Mouse (Mus musculus): ENCODE data around the gene Zfp326. TPM values are rescaled to one million over a fixed set of nuclear protein-coding genes. Genes with fewer than 3 reads are reported as not detected.
A peak's percentile ranks its signal among the peaks of the same experiment; 100 is the strongest.

Gene Zfp326
- total and polyA plus RNA-seq, 3 experiments: 11.6 to 38.9 (median 34.0) TPM

- ATAC-seq (ENCODE audit: extremely low read depth, insufficient number of reproducible peaks, low FRiP score, poor library complexity, severe bottlenecking) (no peak), DNase-seq (ENCODE audit: low spot score) (no peak)
- H3K4me3 ChIP-seq (ENCODE audit: low read depth, low read length): no peak overlapping the region
- no peaks in the 10 kb centered on the region for H3K9me3 ChIP-seq (replicated peaks)
- no peaks in the 10 kb centered on the region for H3K4me1 ChIP-seq (ENCODE audit: insufficient read depth, low read depth, low read length)
- TF ChIP-seq CTCF (IDR thresholded peaks at IDR 0.05; ENCODE audit: low read depth, low read length): peak; percentile 80
- no peak for TF ChIP-seq POLR2AphosphoS5 (IDR thresholded peaks at IDR 0.05; ENCODE audit: insufficient replicate concordance, low read depth, low read length)
- peaks cover 56% of the 10 kb centered on the region for H3K36me3 ChIP-seq (replicated peaks)
- no peaks in the 10 kb centered on the region for H3K27me3 ChIP-seq (ENCODE audit: insufficient read depth, low read length)
These were observed 41.9 kb downstream of the Zfp326 start for GRCm38 (mm10) chr5:105918289-105918688.

DNA sequence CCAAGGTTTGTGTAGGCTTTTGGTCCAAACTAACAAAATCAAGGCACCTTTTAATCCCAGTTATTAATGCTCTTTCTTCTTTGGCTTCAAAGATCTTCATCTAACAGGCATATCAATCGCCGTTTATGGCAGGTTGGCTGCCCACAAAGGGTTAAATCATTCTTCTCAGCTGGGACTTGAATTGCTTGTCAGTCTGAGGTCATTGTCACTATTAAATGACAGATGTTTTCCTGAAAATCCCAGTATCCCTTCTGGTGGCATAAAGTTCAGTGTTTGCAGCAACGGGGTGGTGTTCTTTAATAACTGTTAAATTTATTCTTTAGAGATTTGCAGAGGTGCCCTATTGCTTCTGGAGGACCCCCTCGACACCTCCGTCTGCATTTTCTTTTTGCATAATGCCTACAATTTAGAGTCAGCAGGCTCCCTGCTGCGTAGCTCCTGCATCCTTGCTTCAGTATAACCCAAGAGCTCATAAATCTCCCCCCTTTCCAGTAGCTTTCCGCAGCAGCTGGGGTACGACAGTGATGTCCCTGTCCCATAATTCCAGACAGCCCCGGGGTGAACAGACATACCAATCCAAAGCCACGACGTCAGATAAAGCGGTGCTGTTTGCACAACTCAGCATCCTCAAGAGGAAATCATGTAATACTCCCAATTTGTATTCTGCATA, 46.6 kb downstream of the Zfp326 start:
- TF ChIP-seq CTCF (IDR thresholded peaks at IDR 0.05; ENCODE audit: low read depth, low read length) (no peak), GATA1 (IDR thresholded peaks at IDR 0.05; ENCODE audit: borderline replicate concordance, low read length) (no peak), TAL1 (conservative IDR thresholded peaks at IDR 0.05; ENCODE audit: low read depth, low read length) (no peak), GATA2 (IDR thresholded peaks at IDR 0.05; ENCODE audit: borderline replicate concordance, low read depth, low read length) (no peak), POLR2AphosphoS5 (IDR thresholded peaks at IDR 0.05; ENCODE audit: insufficient replicate concordance, low read depth, low read length) (no peak)
- Histone ChIP-seq H3K4me3 (ENCODE audit: low read depth, low read length) (no peak overlapping the region), H3K9me3 (replicated peaks) (no peaks in the 10 kb centered on the region)

DNA sequence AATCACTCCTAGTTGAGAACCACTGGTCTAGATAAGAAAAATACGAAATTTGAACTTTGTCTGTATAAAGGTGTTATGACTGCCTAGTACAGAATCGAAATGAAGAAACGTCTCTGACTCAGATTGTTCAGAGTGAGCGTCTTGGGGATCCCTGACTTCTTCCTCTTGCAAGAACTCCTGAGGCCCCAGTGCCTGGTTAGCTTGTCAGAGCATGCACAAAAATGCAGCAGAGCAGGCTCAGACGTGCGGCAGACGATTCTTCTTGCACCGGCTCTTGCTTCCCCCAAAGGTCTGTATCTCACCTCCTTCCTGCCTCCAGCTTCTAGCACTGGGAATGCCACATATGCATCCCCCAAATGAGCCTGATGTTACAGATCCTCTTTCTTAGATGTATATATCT, 48.0 kb downstream of the Zfp326 start:
- DNase-seq (ENCODE audit: low spot score): no peak
- Histone ChIP-seq H3K4me3 (ENCODE audit: low read depth, low read length) (no peak overlapping the region), H3K4me1 (ENCODE audit: insufficient read depth, low read depth, low read length) (no peaks in the 10 kb centered on the region), H3K36me3 (replicated peaks) (peaks cover 29% of the 10 kb centered on the region), H3K27me3 (ENCODE audit: insufficient read depth, low read length) (no peaks in the 10 kb centered on the region), H3K9me3 (replicated peaks) (no peaks in the 10 kb centered on the region)
- ATAC-seq (ENCODE audit: extremely low read depth, insufficient number of reproducible peaks, low FRiP score, poor library complexity, severe bottlenecking): no peak
- TF ChIP-seq GATA1 (IDR thresholded peaks at IDR 0.05; ENCODE audit: borderline replicate concordance, low read length): no peak
- TF ChIP-seq GATA2 (IDR thresholded peaks at IDR 0.05; ENCODE audit: borderline replicate concordance, low read depth, low read length): no peak
- no peak for TF ChIP-seq CTCF (IDR thresholded peaks at IDR 0.05; ENCODE audit: low read depth, low read length)
- TF ChIP-seq POLR2AphosphoS5 (IDR thresholded peaks at IDR 0.05; ENCODE audit: insufficient replicate concordance, low read depth, low read length): no peak
- TF ChIP-seq TAL1 (conservative IDR thresholded peaks at IDR 0.05; ENCODE audit: low read depth, low read length): no peak

More for the DNA sequence above, 46.6 kb downstream of the Zfp326 start:
- ATAC-seq (ENCODE audit: extremely low read depth, insufficient number of reproducible peaks, low FRiP score, poor library complexity, severe bottlenecking) (no peak), DNase-seq (ENCODE audit: low spot score) (no peak)
- Histone ChIP-seq H3K27me3 (ENCODE audit: insufficient read depth, low read length) (no peaks in the 10 kb centered on the region), H3K36me3 (replicated peaks) (peaks cover 39% of the 10 kb centered on the region), H3K4me1 (ENCODE audit: insufficient read depth, low read depth, low read length) (no peaks in the 10 kb centered on the region)

GRCm38 (mm10) chr5:105925568-105926255, 49.3 kb downstream of the Zfp326 start:
- no peaks in the 10 kb centered on the region for H3K27me3 ChIP-seq (ENCODE audit: insufficient read depth, low read length)
- peaks cover 25% of the 10 kb centered on the region for H3K36me3 ChIP-seq (replicated peaks)
- H3K4me1 ChIP-seq (ENCODE audit: insufficient read depth, low read depth, low read length): no peaks in the 10 kb centered on the region
- ATAC-seq (ENCODE audit: extremely low read depth, insufficient number of reproducible peaks, low FRiP score, poor library complexity, severe bottlenecking) (no peak), DNase-seq (ENCODE audit: low spot score) (no peak)
- TF ChIP-seq POLR2AphosphoS5 (IDR thresholded peaks at IDR 0.05; ENCODE audit: insufficient replicate concordance, low read depth, low read length) (no peak), CTCF (IDR thresholded peaks at IDR 0.05; ENCODE audit: low read depth, low read length) (0 out of 2 replicates have a peak, but pooled peaks have one; percentile 19)
- H3K4me3 ChIP-seq (ENCODE audit: low read depth, low read length): no peak overlapping the region
- H3K9me3 ChIP-seq (replicated peaks): peaks cover 5% of the 10 kb centered on the region; the same call in 1 of the 2 replicates

- Histone ChIP-seq H3K27me3 (ENCODE audit: insufficient read depth, low read length) (no peaks in the 10 kb centered on the region), H3K4me1 (ENCODE audit: insufficient read depth, low read depth, low read length) (no peaks in the 10 kb centered on the region; the same call in 1 of the 2 replicates), H3K9me3 (replicated peaks) (peaks cover 14% of the 10 kb centered on the region), H3K36me3 (replicated peaks) (peaks cover 5% of the 10 kb centered on the region), H3K4me3 (ENCODE audit: low read depth, low read length) (no peak overlapping the region)
- ATAC-seq (ENCODE audit: extremely low read depth, insufficient number of reproducible peaks, low FRiP score, poor library complexity, severe bottlenecking) (no peak), DNase-seq (ENCODE audit: low spot score) (no peak)
- TF ChIP-seq CTCF (IDR thresholded peaks at IDR 0.05; ENCODE audit: low read depth, low read length) (0 out of 2 replicates have a peak, but pooled peaks have one; percentile 34), TAL1 (conservative IDR thresholded peaks at IDR 0.05; ENCODE audit: low read depth, low read length) (no peak)
These were observed 53.9 kb downstream of the Zfp326 start for GRCm38 (mm10) chr5:105930282-105930681.

DNA sequence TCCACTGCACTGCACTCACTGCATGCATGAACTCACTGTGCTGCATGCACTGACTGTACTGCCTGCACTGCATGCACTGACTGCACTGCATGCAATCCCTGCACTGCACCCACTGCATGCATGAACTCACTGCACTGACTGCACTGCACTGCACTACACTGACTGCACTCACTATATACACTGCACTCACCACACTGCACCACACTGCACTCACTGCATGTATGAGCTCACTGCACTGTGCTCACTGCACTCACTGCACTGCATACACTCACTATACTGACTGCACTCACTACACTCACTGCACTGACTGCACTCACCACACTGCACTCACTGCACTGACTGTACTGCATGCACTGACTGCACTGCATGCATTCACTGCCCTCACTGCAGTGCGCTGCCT, 56.0 kb downstream of the Zfp326 start:
- H3K4me3 ChIP-seq (ENCODE audit: low read depth, low read length): peak overlapping the region; percentile 42; the same call in 1 of the 2 replicates
- no peak for ATAC-seq (ENCODE audit: extremely low read depth, insufficient number of reproducible peaks, low FRiP score, poor library complexity, severe bottlenecking)

More for the DNA sequence above, 56.0 kb downstream of the Zfp326 start:
- TF ChIP-seq CTCF (IDR thresholded peaks at IDR 0.05; ENCODE audit: low read depth, low read length) (peak; percentile 1; the same call in 1 of the 2 replicates), GATA2 (IDR thresholded peaks at IDR 0.05; ENCODE audit: borderline replicate concordance, low read depth, low read length) (no peak), POLR2AphosphoS5 (IDR thresholded peaks at IDR 0.05; ENCODE audit: insufficient replicate concordance, low read depth, low read length) (peak; percentile 72; the same call in 1 of the 2 replicates), TAL1 (conservative IDR thresholded peaks at IDR 0.05; ENCODE audit: low read depth, low read length) (no peak)
- no peak for DNase-seq (ENCODE audit: low spot score)
- Histone ChIP-seq H3K27me3 (ENCODE audit: insufficient read depth, low read length) (no peaks in the 10 kb centered on the region), H3K9me3 (replicated peaks) (peaks cover 14% of the 10 kb centered on the region), H3K4me1 (ENCODE audit: insufficient read depth, low read depth, low read length) (no peaks in the 10 kb centered on the region; the same call in 1 of the 2 replicates), H3K36me3 (replicated peaks) (peaks cover 4% of the 10 kb centered on the region)

Data from G1E (cell line).